Mouse (Mus musculus): ENCODE data around the gene Eno4. TPM values are rescaled to one million over a fixed set of nuclear protein-coding genes. Genes with fewer than 3 reads are reported as not detected.

Gene Eno4
- polyA plus RNA-seq, 1 experiment from 2014 or later: 0.70 TPM

- ATAC-seq (ENCODE audit: low FRiP score, low TSS enrichment): no peak
- H3K9ac ChIP-seq (ENCODE audit: low read depth, low read length): no peak overlapping the region
- H3K4me3 ChIP-seq (ENCODE audit: low read length): no peak overlapping the region
- H3K27me3 ChIP-seq (ENCODE audit: control insufficient read depth, insufficient read depth, low read length): no peaks in the 10 kb centered on the region; the same call in none of the 2 replicates
- H3K4me1 ChIP-seq (ENCODE audit: control insufficient read depth, insufficient read depth, low read length): no peaks in the 10 kb centered on the region
- H3K4me2 ChIP-seq (replicated peaks; ENCODE audit: low read depth, low read length): no peak overlapping the region
- no peaks in the 10 kb centered on the region for H3K36me3 ChIP-seq (ENCODE audit: control insufficient read depth, insufficient read depth, low read length)
- no peaks in the 10 kb centered on the region for H3K9me3 ChIP-seq (ENCODE audit: control insufficient read depth, low read length)
- no peak overlapping the region for H3K27ac ChIP-seq (ENCODE audit: low read depth, low read length)
- 87% methylated on average over 8 of the region's 8 CpGs for WGBS
These were observed 11.6 kb downstream of the Eno4 start for GRCm38 (mm10) chr19:58954779-58955178.

GRCm38 (mm10) chr19:58963011-58963410, 19.8 kb downstream of the Eno4 start:
- Histone ChIP-seq H3K4me1 (ENCODE audit: control insufficient read depth, insufficient read depth, low read length) (no peaks in the 10 kb centered on the region), H3K27ac (ENCODE audit: low read depth, low read length) (no peak overlapping the region), H3K9me3 (ENCODE audit: control insufficient read depth, low read length) (no peaks in the 10 kb centered on the region), H3K4me3 (ENCODE audit: low read length) (no peak overlapping the region), H3K9ac (ENCODE audit: low read depth, low read length) (no peak overlapping the region), H3K4me2 (replicated peaks; ENCODE audit: low read depth, low read length) (no peak overlapping the region), H3K36me3 (ENCODE audit: control insufficient read depth, insufficient read depth, low read length) (no peaks in the 10 kb centered on the region), H3K27me3 (ENCODE audit: control insufficient read depth, insufficient read depth, low read length) (peaks cover 6% of the 10 kb centered on the region)
- 59% methylated on average over 8 of the region's 8 CpGs for WGBS
- no peak for ATAC-seq (ENCODE audit: low FRiP score, low TSS enrichment)

- H3K4me2 ChIP-seq (replicated peaks; ENCODE audit: low read depth, low read length): no peak overlapping the region
- H3K9me3 ChIP-seq (ENCODE audit: control insufficient read depth, low read length): no peaks in the 10 kb centered on the region
- no peaks in the 10 kb centered on the region for H3K36me3 ChIP-seq (ENCODE audit: control insufficient read depth, insufficient read depth, low read length)
- H3K27ac ChIP-seq (ENCODE audit: low read depth, low read length): no peak overlapping the region
- H3K27me3 ChIP-seq (ENCODE audit: control insufficient read depth, insufficient read depth, low read length): peaks cover 15% of the 10 kb centered on the region; the same call in 1 of the 2 replicates
- no peak overlapping the region for H3K4me3 ChIP-seq (ENCODE audit: low read length)
- WGBS: 39% methylated on average over 15 of the region's 15 CpGs
- no peak overlapping the region for H3K9ac ChIP-seq (ENCODE audit: low read depth, low read length)
- no peak for ATAC-seq (ENCODE audit: low FRiP score, low TSS enrichment)
- no peaks in the 10 kb centered on the region for H3K4me1 ChIP-seq (ENCODE audit: control insufficient read depth, insufficient read depth, low read length)
These were observed 25.7 kb downstream of the Eno4 start for GRCm38 (mm10) chr19:58968731-58969506.

- 19% methylated on average over 13 of the region's 13 CpGs for WGBS
- peaks cover 15% of the 10 kb centered on the region; the same call in 1 of the 2 replicates for H3K27me3 ChIP-seq (ENCODE audit: control insufficient read depth, insufficient read depth, low read length)
- no peaks in the 10 kb centered on the region for H3K4me1 ChIP-seq (ENCODE audit: control insufficient read depth, insufficient read depth, low read length)
- no peak for ATAC-seq (ENCODE audit: low FRiP score, low TSS enrichment)
- no peaks in the 10 kb centered on the region for H3K36me3 ChIP-seq (ENCODE audit: control insufficient read depth, insufficient read depth, low read length)
- no peaks in the 10 kb centered on the region for H3K9me3 ChIP-seq (ENCODE audit: control insufficient read depth, low read length)
- H3K9ac ChIP-seq (ENCODE audit: low read depth, low read length): no peak overlapping the region
- H3K27ac ChIP-seq (ENCODE audit: low read depth, low read length): no peak overlapping the region
- no peak overlapping the region for H3K4me2 ChIP-seq (replicated peaks; ENCODE audit: low read depth, low read length)
- H3K4me3 ChIP-seq (ENCODE audit: low read length): 0 out of 2 replicates have a peak overlapping the region, but pooled peaks have one; percentile 9
These were observed 27.6 kb downstream of the Eno4 start for GRCm38 (mm10) chr19:58970826-58971225.

- Histone ChIP-seq H3K9me3 (ENCODE audit: control insufficient read depth, low read length) (no peaks in the 10 kb centered on the region), H3K27ac (ENCODE audit: low read depth, low read length) (no peak overlapping the region), H3K27me3 (ENCODE audit: control insufficient read depth, insufficient read depth, low read length) (0 out of 2 replicates have a peak, but pooled peaks cover 10% of the 10 kb centered on the region), H3K4me2 (replicated peaks; ENCODE audit: low read depth, low read length) (no peak overlapping the region), H3K36me3 (ENCODE audit: control insufficient read depth, insufficient read depth, low read length) (no peaks in the 10 kb centered on the region), H3K4me3 (ENCODE audit: low read length) (no peak overlapping the region), H3K4me1 (ENCODE audit: control insufficient read depth, insufficient read depth, low read length) (no peaks in the 10 kb centered on the region), H3K9ac (ENCODE audit: low read depth, low read length) (no peak overlapping the region)
- WGBS: 92% methylated on average over 8 of the region's 8 CpGs
- no peak for ATAC-seq (ENCODE audit: low FRiP score, low TSS enrichment)
These were observed 30.9 kb downstream of the Eno4 start for GRCm38 (mm10) chr19:58974126-58974525.

- H3K4me1 ChIP-seq (ENCODE audit: control insufficient read depth, insufficient read depth, low read length): no peaks in the 10 kb centered on the region
- WGBS: 60% methylated on average over 11 of the region's 11 CpGs
- 0 out of 2 replicates have a peak, but pooled peaks cover 10% of the 10 kb centered on the region for H3K27me3 ChIP-seq (ENCODE audit: control insufficient read depth, insufficient read depth, low read length)
- no peak overlapping the region for H3K4me3 ChIP-seq (ENCODE audit: low read length)
- H3K36me3 ChIP-seq (ENCODE audit: control insufficient read depth, insufficient read depth, low read length): no peaks in the 10 kb centered on the region
- no peaks in the 10 kb centered on the region for H3K9me3 ChIP-seq (ENCODE audit: control insufficient read depth, low read length)
- no peak overlapping the region for H3K27ac ChIP-seq (ENCODE audit: low read depth, low read length)
- H3K4me2 ChIP-seq (replicated peaks; ENCODE audit: low read depth, low read length): no peak overlapping the region
- no peak for ATAC-seq (ENCODE audit: low FRiP score, low TSS enrichment)
- no peak overlapping the region for H3K9ac ChIP-seq (ENCODE audit: low read depth, low read length)
These were observed 32.1 kb downstream of the Eno4 start for GRCm38 (mm10) chr19:58975216-58975863.

- WGBS: 69% methylated on average over 11 of the region's 11 CpGs
- Histone ChIP-seq H3K9me3 (ENCODE audit: control insufficient read depth, low read length) (no peaks in the 10 kb centered on the region), H3K4me3 (ENCODE audit: low read length) (no peak overlapping the region), H3K27me3 (ENCODE audit: control insufficient read depth, insufficient read depth, low read length) (no peaks in the 10 kb centered on the region), H3K9ac (ENCODE audit: low read depth, low read length) (no peak overlapping the region), H3K27ac (ENCODE audit: low read depth, low read length) (no peak overlapping the region), H3K36me3 (ENCODE audit: control insufficient read depth, insufficient read depth, low read length) (no peaks in the 10 kb centered on the region), H3K4me2 (replicated peaks; ENCODE audit: low read depth, low read length) (no peak overlapping the region), H3K4me1 (ENCODE audit: control insufficient read depth, insufficient read depth, low read length) (no peaks in the 10 kb centered on the region)
- 0 out of 2 replicates have a peak, but pooled peaks have one; percentile 24 for ATAC-seq (ENCODE audit: low FRiP score, low TSS enrichment)
These were observed 35.4 kb downstream of the Eno4 start for GRCm38 (mm10) chr19:58978401-58979171.

GRCm38 (mm10) chr19:58979436-58980055, 36.3 kb downstream of the Eno4 start:
- H3K36me3 ChIP-seq (ENCODE audit: control insufficient read depth, insufficient read depth, low read length): no peaks in the 10 kb centered on the region
- H3K27me3 ChIP-seq (ENCODE audit: control insufficient read depth, insufficient read depth, low read length): no peaks in the 10 kb centered on the region; the same call in 1 of the 2 replicates

More at GRCm38 (mm10) chr19:58979436-58980055, 36.3 kb downstream of the Eno4 start:
- no peaks in the 10 kb centered on the region for H3K4me1 ChIP-seq (ENCODE audit: control insufficient read depth, insufficient read depth, low read length)
- H3K9ac ChIP-seq (ENCODE audit: low read depth, low read length): no peak overlapping the region
- WGBS: 55% methylated on average over 13 of the region's 13 CpGs
- no peak overlapping the region for H3K27ac ChIP-seq (ENCODE audit: low read depth, low read length)
- H3K9me3 ChIP-seq (ENCODE audit: control insufficient read depth, low read length): no peaks in the 10 kb centered on the region
- no peak overlapping the region for H3K4me3 ChIP-seq (ENCODE audit: low read length)
- ATAC-seq (ENCODE audit: low FRiP score, low TSS enrichment): no peak
- H3K4me2 ChIP-seq (replicated peaks; ENCODE audit: low read depth, low read length): no peak overlapping the region
